Mouse (Mus musculus) cerebellum, adult 11-12 months (tissue): ENCODE data around the gene Tmem205.
A peak's percentile ranks its signal among the peaks of the same experiment; 100 is the strongest.

ENCODE experiments used
- DNase-seq: peaks from one replicate; pipeline ENCODE4 v3.0.0; 2022

The Tmem205 gene

DNA sequence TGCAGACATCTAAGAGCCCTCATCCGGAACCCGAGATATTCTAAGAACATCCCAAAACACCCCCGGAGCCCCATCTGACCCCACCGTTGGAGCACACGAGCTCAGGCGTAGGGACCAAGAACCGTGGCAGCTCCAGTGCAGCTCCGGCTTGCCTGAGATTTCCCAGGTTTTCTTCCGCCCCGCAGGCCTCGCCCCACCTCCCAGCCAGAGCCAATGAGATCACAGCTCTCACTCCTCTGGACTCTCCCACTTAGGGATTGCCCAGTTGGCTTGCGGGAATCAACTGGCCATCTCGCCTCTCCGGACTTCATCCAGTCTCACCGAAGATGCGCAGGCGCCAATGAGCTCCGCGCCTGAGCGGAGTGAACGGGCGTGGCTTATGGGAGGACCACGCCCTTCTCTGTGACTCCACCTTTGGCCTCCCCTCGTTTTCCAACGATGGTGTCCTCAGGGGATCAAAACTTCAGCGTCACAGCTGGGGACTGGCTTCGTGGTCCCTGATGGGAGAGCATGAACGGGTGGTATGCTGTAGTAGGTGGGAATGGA lies at the start of gene Tmem205, which contains the start of gene Ccdc159:
Gene Tmem205 (minus strand): TSS at position 349 of the 546 bp plus-strand sequence.
Gene Ccdc159 (plus strand): TSS at position 264 of the 546 bp plus-strand sequence.
- DNase-seq: peak; percentile 97

DNA sequence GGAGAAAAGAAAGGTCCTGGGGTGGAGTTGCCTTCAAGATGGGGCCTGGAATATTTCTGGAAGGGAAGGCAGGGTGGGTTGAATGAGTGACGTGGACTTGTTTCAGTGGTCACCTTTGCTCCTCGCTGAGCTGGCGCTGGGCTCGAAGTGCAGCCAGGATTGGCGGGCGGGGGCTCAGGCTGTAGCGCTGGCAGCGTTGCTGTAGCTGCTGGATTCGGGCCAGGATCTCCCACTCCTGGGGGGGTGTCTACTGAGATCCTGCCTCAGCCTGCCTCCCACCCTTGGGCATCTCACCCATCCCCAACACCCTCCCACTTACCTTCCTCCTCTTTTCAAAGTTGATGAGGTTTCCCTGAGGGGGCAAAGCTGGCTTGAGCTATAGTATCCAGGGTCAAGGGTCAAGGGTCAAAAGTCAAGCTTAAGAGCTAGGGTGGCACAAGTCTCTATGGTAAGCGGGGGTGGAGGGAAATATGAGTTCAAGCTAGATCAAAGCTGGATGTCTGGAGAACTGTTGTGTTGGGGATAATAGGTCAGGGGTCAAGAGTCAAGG lies 49.3 kb upstream of the Tmem205 start:
- DNase-seq: no peak

DNA sequence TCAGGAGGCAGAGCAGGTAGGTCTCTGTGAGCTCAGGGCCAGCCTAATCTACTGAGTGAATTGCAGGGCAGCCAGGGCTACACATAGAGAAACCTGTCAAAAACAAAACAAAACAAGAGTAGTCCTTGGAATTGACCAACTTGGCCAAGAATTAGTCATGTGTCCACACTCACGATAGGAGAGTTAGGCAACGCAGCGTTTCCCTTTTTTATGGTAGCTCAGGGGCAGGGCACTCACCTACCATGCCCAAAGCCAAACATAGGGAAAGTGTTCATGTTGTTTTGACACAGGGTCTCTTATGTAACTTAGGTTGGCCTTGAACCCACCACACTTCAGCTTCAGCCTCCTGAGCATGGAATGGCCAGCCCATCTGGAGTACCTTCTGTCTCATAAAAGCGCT lies 41.9 kb upstream of the Tmem205 start:
- no peak for DNase-seq

DNA sequence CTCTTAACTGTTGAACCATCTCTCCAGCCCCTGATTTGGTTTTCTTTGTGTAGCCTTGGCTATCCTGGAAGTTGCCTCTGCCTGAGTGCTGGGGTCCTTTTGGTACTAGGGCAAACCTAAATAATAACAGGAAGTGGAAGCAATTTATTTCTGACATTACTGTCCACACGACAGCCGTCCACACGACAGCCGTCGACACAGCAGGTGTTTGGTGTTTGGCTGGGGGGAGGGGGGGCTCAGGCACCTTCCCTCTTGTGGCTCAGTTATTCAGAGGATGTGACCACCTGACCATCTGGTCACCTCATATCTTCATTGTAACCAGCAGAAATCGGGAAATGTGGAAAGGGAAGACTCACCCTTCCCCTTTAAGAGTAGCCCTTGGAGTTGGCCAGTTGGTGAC lies 41.5 kb upstream of the Tmem205 start:
- no peak for DNase-seq

DNA sequence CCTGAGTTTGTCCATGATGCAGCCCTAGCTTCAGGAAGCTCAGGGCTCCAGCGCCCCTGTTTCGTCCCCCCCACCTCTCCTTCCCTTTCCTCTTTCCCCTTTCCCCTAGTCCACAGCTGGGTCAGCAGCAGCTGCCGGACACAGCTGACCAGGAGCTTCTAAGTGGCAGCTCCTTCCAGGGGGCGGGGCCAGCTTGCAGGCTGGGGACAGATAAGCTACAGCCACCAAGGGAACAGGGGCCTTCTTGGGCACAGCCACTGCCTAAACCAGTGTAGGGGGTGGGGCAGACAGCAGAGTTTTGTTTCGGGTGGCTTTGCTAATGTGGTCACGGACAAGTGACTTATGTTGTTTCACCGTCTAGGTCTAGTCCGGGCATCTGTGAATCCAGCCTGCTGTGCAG lies 36.1 kb upstream of the Tmem205 start, which contains the start of gene Epor:
Gene Epor (minus strand): TSS at position 90 of the 400 bp plus-strand sequence.
- no peak for DNase-seq

DNA sequence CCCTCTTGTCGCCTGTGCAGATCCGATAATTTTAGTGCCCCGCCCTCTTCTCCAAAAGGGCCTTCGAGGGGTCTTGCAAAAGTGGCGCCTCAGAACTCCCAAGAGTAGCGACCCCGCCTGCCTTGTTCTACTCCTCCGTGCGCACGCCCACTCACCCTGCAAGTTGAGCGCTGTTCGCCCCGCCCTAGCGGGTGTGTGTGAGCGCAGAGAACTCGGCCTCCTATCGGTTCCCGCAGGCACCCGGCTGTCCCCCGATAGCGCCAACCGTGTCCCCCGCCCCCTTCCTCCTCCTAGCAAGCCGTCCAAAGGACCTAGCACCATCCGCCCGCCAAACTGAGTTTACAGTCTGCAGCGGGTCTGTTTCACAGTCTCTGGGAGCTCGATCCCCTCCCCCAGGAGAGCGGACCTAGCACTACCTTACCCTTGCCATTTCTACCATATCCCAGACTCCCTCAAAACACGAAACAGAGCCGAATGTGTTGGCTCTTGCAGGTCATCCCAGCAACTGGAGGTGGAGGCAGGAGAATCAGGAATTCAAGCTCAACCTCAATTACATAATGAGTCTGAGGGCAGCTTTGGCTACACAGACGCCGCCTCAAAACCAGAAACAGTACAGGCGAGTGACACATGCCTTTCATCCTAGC lies 35.2 kb upstream of the Tmem205 start:
- peak; percentile 77 for DNase-seq

DNA sequence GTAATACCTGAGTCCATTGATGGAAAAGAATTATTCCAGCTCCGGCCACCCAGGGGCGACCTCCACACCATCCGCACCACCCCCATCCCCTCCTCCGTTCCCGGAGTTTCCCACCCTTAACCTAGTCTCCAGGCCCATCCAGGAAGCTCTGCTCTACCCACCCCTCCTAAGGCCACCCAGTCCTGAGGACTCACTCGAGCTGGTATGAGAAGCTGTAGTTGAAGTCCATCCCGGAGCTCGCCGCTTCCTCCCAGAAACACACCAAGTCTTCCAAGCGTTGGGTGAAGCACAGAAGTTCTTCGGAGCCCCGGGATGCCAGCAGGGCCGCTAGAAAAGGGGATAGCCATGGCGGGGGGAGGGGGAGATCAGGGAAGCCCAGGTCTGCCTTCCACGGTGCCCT lies 34.7 kb upstream of the Tmem205 start:
- DNase-seq: no peak

DNA sequence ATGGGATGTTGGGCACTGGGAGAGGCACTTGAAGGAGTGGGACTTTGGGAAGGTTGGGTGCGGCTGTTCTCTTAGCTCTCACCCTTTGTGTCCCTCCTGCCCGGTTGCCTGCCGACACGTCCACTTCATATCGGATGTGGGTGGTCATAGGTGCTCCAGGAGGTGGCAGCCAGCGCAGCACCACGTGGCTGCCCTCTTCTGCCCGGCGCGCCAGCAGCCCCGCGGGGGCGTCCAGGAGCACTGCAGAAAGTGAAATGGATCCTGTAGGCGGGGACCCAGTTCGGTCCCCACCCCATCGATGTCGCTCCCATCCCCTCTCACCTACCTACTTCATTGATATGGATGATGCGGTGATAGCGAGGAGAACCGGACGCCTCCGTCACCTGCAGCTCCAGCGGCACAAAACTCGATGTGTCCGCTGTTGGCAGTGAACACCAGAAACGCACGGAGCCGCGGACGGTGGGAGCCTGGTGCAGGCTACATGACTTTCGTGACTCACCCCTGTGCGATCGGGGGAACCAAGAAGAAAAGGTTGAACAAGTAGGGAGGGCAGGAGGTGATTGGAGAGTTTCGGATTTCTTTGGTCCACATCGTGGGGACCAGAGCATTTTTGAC lies 34.1 kb upstream of the Tmem205 start:
- DNase-seq: no peak

DNA sequence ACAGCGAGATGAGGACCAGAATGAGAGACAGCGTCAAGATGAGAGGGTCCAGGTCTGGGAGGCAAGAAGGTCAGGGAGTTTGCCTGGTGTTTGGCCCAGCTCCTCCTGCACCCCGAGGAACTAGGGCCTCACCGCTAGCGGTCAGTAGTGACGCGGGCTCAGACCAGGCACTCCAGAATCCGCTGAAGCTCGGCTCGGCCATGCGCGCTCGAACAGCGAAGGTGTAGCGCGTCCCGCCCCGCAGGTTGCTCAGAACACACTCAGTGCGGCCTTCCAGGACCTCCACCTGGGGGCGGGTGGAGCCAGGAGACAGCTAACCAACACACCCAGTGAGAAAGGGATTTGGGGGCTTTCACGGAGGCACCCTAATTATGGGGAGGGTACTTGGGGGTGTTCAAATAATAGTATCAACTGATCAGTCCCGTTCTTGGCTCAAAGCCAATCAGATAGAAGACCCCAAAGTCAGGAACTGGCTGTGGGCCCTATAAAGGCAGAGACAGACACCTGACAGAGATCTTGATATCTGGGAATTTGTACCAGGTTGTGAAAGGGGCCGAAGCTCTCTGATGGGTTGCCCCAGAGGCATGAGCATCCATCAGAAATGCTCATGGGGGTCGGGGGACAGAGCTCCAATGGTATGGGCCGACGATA lies 33.3 kb upstream of the Tmem205 start:
- DNase-seq: no peak

DNA sequence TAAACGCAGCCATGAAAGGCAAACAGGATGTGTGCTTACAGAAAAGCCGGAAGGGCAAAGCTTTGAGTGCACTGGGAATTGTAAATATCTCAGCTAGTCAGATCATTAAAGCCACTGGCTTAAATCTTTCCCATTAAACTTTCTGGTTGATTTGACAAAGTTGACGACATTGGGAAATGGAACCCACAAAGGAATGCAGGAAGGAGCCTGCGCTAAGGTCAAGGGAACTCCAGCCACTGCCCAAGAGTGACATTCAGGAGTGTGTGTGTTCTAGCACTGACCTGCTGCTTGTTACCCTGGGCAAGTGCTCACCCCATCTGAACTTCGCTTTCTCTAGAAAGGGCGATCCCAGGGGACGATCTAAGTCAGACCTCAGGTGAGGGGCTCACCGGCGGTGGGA lies 32.8 kb upstream of the Tmem205 start:
- no peak for DNase-seq

DNA sequence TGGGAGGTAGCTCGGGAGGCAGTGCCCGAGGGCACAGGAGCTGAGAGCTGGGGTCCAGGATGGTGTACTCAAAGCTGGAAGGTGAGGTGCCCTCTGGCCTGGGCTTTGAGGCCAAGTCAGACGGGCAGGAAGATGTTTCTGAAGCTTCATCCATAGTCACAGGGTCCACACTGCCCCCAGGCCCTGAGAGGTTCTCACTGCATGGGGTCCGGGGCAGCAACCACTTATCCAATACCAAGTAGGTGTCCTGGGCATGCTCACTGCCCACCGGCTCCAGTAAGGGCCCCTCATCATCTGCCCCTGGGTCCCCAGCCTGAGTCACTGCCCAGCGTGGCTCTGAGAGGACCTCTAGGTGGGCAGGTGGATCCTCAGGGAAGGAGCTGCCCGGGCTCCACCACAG lies 31.9 kb upstream of the Tmem205 start:
- DNase-seq: peak; percentile 53

DNA sequence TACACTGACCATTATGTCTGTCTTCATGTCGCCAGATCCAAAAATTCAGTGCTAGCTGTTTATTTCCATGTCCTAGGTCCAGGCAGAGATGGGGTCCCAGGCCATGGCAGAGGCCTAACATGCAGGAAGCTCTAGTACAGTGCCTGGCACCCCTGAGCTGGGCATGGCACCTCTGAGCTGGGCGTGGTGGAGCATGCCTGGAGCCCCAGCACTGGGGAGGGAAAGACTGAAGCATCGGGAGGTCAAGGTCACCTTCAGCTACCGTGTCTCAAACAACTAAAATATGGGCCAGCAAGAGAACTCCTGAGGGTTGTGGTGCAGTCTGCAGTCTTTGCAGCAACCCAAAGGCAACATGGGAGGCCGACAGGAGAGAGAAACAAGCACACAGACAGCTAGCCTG lies 31.0 kb upstream of the Tmem205 start:
- peak; percentile 44 for DNase-seq

DNA sequence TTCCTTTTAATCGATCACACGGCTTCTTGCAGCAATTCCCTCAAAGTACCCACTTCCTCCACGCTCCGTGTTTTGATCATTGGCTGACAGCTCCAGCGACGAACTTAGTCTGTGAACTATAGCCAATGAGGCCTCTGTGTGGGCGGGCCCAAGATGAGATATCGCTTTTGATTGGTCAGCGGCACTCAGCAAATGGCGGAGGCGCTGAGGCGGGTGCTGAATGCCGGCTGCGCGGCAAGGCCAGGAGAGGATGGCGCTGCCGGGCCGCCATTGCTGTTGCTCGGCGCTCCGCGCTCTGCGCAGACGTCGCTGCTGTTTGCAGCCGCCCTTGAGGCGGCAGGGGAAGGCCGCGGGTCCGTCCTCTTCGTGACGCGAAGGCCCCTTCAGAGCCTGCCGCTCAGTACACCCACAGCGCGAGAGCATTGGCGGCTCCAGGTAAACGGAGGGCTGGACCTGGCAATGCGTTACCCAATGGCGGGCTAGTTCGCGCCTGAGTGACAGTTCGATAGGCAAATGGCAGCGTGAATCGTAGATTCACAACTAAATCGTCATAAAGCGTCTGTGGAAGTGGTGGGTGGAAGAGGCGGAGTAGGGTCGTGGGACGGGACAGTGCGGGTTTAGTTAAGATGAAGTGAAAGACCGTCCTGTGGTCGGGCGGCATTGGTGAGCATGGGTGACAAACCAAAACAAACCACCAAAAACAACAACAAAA lies 28.4 kb upstream of the Tmem205 start, which contains the start of gene Swsap1:
Gene Swsap1 (plus strand): TSS at position 186 of the 712 bp plus-strand sequence.
- DNase-seq: peak; percentile 98

DNA sequence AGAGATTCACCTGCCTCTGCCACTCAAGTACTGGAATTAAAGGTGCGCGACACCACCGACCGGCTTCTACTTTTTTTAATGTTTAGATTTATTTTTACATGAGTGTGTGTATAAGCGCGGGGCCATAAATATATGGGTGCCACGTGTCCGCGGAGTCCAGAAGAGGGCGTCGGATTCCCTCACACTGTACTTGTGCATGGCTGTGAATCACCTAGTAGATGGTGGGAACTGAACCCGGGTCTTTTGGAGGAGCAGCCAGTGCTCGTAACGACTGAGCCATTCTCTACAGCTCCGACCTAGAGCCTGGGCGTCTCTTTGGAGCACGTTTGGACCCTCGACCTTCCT lies 27.8 kb upstream of the Tmem205 start:
- DNase-seq: no peak

DNA sequence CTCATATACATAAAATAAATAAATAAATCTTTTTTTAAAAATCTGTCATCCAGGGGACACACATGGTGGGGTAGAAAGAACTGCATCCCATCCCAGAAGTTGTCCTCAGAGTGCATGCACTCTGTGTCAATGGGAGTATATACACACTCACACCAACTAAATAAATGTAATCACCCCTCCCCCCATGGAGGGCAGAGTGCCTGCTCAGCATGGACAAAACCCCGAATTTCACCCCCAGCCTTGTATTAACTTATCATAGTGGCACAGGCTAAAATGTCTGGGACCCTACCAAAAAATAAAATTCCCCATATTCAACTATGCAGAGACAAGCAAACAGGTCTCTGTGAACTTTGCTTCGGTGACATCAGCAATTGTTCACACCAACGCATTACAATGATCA lies 27.3 kb upstream of the Tmem205 start:
- DNase-seq: peak; percentile 53

DNA sequence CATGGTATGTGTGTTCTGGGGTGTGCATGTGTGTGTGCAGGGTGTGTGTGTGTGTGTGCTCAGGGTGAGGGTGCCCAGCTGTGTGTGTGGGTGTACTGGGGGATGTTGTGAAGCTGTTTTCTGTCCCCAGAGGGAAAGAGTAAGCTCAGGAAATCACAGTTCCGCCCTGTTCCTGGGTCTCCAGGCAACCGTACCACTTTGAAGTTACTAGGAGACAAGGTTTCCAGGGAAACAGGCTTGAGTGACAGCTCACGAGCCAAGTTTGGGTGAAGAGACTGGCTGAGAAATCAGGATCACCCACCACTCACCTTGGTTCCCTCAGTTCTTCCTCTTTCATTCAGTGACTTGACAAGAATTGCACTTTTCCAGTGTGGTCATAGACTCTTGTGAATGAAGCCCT lies 26.2 kb upstream of the Tmem205 start:
- DNase-seq: no peak

DNA sequence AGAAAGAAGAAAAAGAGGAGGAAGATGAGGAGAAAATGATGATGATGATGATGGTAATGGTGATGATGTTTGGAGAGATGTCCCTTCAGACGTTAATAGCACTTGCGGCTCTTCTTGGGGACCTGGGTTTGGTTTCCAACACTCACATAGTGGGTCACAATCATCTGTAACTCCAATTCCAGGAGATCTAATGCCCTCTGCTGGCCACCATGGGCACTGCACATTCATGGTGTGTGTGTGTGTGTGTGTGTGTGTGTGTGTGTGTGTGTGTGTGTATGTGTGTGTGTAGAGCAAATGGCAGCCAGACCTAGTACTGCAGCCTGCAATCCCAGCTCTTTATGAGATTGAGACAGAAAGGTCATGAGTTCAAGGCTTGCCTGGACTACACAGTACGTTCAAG lies 24.6 kb upstream of the Tmem205 start:
- no peak for DNase-seq

DNA sequence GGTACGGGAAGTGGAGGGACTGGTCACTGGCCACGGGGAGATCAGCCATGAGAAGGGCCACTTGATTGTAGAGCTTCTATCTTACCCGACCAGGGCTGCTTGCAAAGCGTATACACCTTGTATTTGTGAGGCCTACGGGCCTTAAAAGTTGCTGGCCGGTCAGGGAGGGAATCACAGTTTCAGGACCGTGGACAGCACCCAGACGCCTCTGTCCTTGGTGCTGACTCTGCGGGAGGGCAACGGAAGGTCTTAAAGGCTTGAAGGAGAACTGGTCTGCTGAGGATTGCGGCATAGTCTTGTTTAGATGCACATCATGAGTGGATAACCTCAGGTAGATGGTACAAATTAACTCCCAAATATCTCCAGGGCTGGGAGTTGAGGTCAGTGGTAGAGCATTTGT lies 23.0 kb upstream of the Tmem205 start:
- DNase-seq: no peak

DNA sequence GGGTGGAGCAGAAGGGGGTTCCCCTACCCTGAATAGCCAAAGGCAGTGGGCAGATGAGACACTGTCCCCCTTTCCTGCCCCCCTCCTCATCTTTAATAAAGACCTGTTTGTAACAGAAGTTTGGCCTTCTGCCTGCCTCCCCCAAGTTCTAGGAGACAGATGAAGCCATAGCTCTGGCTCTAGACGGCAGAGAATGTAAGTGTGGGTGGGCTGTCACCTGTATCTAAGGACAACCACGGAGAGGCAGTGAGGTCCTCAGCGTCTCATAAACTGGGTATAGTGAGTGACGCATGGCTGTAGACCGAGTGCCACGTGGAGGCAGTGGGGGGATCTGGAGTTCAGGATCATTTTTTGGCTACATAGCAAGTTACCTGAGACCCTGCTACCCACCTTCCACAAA lies 21.4 kb upstream of the Tmem205 start:
- no peak for DNase-seq

DNA sequence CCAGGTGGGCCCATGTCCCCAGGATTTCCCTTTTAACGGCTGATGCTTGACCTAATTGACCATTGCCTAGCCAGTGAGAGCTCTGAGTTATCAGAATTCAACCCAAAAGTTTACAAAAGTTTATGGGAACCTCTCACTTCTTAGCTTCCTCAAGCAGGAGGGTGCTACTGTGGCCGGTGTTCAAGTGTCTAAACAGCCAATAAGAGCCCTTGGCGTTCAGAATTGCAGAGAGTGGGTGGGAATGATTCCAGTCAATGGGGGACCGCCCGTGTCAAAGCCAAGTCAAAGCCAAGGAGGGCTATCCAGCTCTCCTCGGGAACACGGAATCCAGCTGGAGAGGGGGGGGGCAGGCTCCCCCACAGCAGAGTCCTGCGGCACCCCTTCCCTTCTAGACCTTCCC lies 20.8 kb upstream of the Tmem205 start:
- no peak for DNase-seq

DNA sequence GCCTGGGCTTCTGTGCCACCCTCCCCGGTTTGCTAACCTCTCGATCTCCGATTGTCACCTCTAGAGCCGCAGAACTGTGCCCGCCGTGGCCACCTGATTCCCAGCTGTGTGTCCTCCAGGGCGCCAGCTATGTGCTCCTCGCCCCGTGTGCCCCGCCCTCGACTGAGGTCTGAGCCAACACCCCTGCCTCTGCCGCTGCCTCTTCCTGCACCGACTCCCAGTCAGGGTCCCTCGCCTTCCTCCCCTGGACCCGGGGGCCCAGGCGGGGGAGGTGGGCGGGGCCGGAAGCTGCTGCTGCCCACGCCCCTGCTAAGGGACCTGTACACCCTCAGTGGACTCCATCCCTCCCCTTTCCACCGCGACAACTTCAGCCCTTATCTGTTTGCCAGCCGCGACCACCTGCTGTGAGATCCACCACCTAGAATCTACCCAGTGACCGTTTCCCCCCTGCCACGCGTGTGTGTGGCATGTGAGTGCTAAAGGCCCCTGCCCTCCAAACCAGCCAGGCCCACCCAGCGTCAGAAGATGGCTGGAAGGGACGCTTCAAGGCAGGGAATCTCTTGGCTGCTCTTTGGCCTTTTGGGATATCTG lies 20.3 kb upstream of the Tmem205 start:
- peak; percentile 45 for DNase-seq

DNA sequence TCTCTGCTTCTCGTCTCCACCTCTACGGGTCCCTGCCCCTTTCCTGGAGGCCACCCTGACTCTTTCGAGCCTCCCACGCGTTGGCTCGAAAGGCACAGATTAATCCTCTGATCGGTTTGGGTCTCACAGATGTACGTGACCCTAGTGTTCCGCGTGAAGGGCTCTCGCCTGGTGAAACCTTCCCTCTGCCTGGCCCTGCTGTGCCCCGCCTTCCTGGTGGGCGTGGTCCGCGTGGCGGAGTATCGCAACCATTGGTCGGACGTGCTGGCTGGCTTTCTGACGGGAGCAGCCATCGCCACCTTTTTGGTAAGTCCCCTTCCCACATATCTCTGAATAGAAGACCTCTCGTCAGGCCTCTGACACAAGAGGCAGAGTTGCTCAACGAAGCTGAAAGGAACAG lies 16.9 kb upstream of the Tmem205 start:
- DNase-seq: no peak

DNA sequence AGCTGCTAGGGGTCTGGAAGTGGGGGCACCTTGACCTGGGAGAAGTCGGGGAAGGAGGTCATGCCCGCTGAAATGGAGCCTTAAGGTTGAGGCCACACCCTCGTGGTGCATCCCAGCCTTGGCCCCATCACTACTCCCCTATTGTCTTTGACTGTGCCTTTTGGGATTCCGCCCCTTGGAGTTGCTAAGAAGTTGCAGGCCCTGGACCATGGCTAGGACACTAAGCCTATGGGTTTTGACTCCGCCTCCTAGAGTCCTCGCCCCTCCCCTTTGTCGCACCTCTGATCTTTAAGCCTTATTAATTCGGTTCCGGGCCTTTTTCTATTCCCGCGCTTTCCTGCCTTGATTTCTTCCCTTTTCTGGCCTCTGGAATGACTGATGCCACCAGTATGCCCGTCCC lies 16.3 kb upstream of the Tmem205 start:
- no peak for DNase-seq
